Mouse (Mus musculus): ENCODE results near the gene 1700030J22Rik.

The 1700030J22Rik gene

DNA sequence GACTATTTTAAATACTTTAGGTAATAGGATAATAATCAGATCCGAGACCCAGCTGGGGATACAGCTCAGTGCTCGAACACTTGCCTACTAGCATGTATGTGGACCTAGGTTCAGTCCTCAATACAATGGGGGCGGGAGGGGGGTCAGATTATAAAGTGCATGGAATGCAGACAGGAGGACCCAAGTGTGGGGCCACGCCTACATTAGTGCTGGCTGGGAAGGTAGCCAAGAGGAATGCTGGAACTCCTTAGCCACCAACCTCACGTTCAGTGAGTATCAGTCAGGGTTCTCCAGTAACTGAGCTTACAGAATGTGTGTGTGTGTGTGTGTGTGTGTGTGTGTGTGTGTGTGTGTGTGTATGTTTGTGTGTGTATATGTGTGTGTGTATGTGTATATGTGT lies 27.4 kb downstream of the 1700030J22Rik start:
- DNase-seq: peak; percentile 61

DNA sequence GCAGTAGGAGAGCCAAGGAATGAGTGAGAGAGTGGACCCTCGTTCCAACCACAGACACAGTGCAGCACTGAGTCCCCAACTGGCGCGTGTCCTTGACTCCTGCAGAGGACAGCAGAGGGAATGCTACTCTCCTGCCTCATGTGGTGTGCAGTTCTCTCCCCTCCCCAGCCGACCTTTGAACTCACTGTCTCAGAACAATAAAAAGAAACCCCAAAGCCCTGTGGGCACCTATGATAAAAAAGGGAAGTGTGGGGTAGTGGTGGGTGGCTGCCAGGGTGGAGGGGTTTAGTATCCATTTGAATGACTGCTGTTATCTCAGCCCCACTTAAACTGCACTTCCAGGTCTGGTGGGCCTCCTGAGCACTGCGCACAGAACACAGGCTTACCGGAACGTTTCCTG lies 31.2 kb downstream of the 1700030J22Rik start:
- DNase-seq: no peak

- peak; percentile 24 for DNase-seq
These were observed 31.9 kb downstream of the 1700030J22Rik start for GRCm38 (mm10) chr8:116946851-116947250.

DNA sequence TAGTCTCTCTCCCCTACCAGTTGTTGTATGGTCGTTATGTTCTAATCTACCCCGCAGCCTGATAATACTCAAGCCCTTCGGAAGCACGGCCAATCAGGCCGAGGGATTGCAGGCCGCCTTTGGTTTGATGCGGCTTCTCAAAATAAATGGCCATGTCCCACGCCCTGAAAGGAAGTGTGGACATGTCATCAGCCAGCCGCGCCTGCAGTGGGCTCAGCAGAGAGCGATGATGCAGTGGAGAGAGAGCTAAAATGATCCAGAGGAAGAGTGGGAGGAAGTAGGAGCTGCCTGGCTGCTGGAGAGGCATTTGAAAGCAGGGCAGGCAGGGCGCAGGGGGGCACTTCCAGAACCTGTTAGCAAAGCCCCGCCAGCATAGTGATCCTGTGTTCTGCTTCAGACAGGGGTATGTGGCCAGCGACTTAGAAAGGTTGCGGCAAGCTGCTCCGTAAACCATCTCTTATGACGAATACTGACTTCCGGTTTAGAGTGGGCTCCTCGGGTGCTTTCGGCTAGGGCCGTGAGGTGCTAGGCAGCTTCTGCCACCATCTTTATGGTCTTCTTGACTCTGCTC lies 32.4 kb downstream of the 1700030J22Rik start:
- peak; percentile 28 for DNase-seq

DNA sequence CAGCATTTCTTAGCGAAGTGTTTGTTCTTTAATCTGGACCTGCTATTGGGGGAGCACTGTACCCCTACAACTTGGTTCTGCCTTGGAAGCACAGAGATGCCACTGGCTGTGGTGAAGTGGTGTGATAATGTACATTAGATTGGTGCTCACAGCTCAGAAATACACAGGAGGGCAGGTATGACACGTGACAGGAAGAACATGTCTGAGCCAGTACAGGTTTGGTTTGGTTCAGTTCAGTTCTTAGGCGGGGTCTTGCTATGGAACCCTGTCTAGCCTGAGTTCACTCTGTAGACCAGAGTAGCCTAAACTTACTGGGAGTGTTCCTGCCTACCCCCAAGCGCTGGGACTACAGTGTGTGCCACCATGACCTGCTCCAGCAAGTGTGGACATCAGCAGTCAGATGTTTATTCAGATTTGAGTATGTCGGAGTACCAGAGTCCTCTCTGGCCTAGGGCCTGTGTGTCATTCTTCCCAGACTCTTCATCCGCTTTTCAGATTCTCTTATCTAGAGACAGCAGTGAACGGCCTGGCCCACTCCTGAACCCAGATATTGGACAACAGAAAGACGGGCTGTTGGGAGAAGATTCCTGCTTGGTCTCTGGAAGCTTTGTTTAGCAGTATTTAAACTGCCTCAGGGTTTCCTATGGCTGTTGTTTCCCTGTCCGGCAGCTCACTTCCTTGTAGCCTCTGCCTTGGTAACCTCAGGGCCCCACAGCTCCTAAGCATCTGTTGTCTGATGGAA lies 33.4 kb downstream of the 1700030J22Rik start:
- no peak for DNase-seq

DNA sequence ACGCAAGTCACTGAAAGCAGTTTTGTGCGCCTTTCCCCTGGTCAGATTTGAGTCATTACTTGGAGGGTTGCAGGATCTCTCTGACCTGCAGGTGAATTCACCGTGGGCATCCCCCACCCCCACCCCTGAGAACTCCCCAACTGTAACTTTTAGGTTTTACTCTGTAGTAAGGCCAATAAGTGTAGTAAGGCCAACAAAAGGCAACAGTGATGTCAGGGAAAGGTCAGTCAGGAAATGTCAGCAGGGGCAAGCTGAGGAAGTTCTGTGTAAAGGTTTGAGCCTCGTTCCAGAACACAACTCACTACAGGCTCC lies 34.4 kb downstream of the 1700030J22Rik start:
- no peak for DNase-seq

DNA sequence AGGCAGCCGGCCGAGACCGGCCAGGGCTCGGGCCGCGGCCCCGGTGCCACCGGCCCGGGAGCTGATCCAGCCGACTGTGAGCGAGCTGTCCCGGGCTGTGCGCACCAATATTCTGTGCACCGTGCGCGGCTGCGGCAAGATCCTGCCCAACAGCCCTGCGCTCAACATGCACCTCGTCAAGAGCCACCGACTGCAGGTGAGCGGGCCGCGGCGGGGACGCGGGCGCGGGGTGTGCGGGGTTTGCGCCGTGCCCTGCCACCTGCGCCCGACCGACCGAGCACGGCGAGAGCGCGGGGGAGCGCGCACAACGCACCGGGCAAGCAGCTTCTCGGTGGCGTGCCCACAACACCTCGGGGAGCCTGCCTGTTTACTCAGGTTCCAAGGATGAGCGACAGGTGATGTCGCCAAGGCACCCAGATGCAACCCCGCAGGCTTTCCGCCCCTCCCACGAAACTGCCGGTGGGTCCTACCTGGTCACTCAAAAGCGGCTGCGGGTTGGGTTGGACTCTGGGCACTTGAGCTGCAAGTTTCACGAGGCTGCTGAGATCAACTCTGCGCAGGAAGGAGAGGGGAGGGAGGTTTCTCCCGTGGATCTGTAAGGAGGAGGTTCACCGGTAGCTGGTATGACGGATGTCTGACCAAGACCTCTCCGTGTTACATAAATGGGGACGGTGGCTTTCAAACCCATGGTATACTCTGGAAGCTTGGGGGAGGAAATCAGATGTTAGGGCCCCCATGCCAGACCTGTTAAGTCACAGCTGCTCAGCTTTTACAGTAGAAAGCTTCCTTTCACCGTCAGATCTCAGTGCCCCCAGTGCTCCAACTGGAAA lies 35.0 kb downstream of the 1700030J22Rik start:
- peak; percentile 54 for DNase-seq

GRCm38 (mm10) chr8:116943161-116943554 lies 35.6 kb downstream of the 1700030J22Rik start, which contains the start of gene Atmin:
Gene Atmin, plus strand, starts transcription at chr8:116943393.
- peak; percentile 95 for DNase-seq

DNA sequence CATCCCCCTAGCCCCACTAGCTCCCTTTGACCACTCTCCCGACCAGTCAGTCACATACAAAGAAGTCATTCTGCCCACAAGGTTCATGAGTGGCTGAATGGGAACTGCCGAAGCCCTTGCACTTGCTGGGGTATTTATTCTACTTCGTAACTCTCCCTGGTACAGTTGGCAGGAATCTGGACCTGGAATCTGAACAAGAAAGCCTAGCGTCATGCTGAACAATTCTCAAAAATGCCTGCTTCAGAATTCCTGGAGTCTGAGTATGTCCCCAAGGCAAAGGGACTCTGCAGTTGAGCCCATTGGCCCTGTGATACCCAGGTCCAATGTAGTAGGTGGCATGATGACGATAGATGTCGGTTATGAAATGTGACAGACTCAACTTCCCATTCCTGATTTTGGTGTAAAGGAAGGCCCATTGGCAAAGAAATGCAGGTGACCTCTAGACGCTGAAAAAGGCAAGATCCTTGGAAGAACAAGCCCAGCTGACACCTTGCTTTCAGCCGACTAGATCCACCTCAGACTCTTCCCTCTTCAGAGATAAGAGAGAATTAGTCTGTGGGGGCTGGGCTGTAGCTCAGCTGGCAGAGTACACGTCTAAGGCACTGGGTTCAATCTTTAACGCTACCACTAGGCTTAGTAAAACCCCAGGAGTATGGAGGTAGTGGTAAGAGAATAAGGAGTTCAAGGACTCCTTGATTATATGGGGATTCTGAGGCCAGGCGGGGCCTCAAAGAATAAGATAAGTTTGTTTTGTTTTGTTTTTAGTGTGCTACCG lies 36.3 kb downstream of the 1700030J22Rik start:
- no peak for DNase-seq

- DNase-seq: no peak
These were observed 43.3 kb downstream of the 1700030J22Rik start for GRCm38 (mm10) chr8:116935506-116935905.

DNA sequence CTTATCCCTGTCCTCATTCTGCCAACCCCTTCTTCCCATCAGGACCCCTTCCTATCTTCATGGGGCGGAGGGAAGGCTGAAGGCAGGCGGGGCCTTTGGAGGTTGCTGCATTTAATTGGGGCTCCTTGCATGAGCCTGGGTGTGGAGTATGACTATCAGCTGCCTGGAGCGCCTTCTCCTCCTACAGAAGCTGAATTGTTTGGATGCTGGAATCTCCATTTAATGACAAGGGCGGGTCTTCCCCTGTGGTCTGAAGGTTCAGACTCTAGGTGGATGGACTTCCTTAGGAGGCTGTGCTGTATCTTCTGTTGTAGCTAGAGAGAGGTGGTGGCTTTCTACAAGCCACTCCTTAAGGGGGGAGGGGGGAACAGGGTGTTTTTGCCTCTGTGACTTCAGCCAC lies 43.8 kb downstream of the 1700030J22Rik start:
- no peak for DNase-seq

GRCm38 (mm10) chr8:116928588-116928987 lies 50.2 kb downstream of the 1700030J22Rik start:
- no peak for DNase-seq

DNA sequence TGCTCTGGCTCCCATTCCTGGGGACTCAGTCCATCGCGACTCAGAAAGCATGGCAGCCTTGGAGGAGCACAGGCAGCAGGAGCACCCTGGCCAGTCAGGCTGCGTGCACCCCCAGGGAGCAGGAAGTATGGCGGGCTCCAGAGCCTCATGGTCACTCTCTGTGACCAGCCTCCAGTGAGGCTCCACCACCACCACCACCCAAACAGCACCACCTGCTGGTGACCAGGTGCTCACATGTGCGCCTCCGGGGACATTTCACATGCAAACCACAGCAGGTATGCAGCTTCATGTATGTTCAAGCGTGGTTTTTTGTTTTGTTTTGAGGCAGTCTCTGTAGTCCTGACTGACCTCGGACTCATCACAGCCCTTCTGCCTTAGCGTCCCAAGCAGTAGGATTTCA lies 50.9 kb downstream of the 1700030J22Rik start:
- DNase-seq: peak; percentile 68

DNA sequence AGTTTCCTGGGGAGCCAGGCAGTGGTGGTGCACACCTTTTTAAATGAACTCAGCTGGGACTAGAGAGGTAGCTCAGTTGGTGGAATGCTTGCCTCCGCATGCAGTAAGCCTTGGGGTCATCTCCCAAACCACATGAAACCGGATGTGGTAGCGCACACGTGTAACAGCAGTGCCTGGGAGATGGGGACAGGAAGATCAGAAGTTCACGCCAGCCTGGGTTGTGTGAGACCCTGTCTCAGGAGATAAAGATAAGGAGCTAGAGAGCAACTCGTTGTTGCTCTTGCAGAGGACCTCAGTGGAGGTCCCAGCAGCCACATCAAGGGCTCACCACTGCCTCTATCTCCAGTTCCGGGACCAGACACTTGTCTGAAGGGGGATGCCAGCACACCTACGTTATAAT lies 55.2 kb downstream of the 1700030J22Rik start:
- no peak for DNase-seq

DNA sequence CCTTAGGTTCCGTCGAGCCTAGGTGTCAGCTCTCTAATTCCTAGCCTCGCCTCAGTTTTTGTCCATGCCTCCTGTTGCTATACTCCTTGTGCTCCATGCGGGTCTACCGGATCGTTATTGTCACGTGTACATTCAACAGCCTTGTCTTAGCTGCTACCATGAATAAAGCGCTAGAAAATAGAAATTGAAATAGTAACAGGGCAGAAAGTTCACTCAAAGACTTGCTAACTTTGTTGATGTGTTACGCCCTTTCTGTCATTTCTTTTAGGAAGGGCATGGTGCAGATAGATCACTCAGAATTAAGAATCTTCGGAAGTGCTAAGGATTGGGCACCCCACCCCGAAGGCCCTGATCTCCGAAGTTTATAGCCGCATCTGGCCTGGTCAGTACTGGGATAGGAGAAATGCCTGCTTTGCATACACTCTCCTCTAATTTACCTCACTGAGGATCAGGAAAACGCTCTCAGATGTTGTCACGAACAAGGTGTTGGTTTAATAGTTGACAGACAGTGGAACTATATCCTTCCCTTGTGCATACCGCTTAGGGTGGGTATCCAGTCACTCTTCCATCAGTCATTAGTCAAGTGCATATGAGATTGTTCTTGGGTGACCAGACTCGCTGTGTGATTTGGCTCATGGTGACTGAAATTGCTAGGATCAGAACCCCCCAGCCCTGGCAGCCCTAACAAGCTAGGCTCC lies 56.5 kb downstream of the 1700030J22Rik start:
- no peak for DNase-seq

- DNase-seq: peak; percentile 96
These were observed 57.3 kb downstream of the 1700030J22Rik start, which contains the start of the genes Cmc2 and Cenpn for GRCm38 (mm10) chr8:116921337-116922059. Gene Cmc2, minus strand, starts transcription at chr8:116921455. Gene Cenpn, plus strand, starts transcription at chr8:116921730.

DNA sequence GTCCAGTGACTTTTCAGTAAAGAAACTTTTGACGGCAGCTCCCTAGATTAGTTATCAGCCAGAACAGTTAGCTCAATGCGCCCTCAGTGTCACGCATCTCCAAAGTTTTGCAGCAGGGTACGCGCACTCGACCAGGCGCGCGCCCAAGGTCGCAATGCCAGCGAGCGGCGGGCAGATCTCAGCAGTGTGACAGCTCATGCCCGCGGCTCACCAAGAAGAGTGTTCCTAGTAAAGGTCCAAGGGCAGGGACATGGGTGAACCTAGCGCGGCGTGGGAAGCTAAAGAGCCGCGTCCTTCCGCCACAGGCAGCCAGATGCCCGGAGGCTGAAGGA lies 57.8 kb downstream of the 1700030J22Rik start:
- no peak for DNase-seq
